Mouse (Mus musculus) liver, postnatal 0 days (tissue): ENCODE results near the gene Oxct2a. TPM values are rescaled to one million over a fixed set of nuclear protein-coding genes. Genes with fewer than 3 reads are reported as not detected.
A peak's percentile ranks its signal among the peaks of the same experiment; 100 is the strongest.
"Not testable (repeated sequence)": the region's sequence is repeated elsewhere in the genome, so short reads cannot be mapped to it uniquely, and the experiment has no call there.

ENCODE experiments used
- ATAC-seq: fragments of 200-750 bp; cut with Nextera tagmentation; 2 replicates; pipeline ENCODE4 v1.8.0; 2017; ENCODE audit warnings: mild to moderate bottlenecking, moderate library complexity
- DNase-seq: peaks from one replicate; pipeline ENCODE4 v3.0.0-alpha.2; 2016
- H3K27ac ChIP-seq: fragments of 300-500 bp; sonication (generic); 2 replicates; pipeline ENCODE4 v1.5.1; 2014; ENCODE audit warnings: antibody characterized with exemption, moderate library complexity, mild to moderate bottlenecking, low read depth
- H3K27me3 ChIP-seq: fragments of 300-500 bp; sonication (generic); 2 replicates; pipeline ENCODE4 v1.6.1; 2014; ENCODE audit warnings: low read length, control low read depth, mixed read lengths; ENCODE audit not compliant: insufficient read depth
- H3K36me3 ChIP-seq: fragments of 300-500 bp; sonication (generic); replicated peaks from 2 replicates; pipeline ENCODE4 v1.6.1; 2014; ENCODE audit warnings: mild to moderate bottlenecking, control low read depth, low read length, moderate library complexity, mixed read lengths; ENCODE audit not compliant: insufficient read depth
- H3K4me1 ChIP-seq: fragments of 300-500 bp; sonication (generic); 2 replicates; pipeline ENCODE4 v1.6.1; 2014; ENCODE audit warnings: antibody characterized with exemption, mild to moderate bottlenecking, control low read depth; ENCODE audit not compliant: insufficient read depth
- H3K4me2 ChIP-seq: fragments of 300-500 bp; sonication (generic); 2 replicates; pipeline ENCODE4 v1.6.1; 2014; ENCODE audit warnings: low read depth, mild to moderate bottlenecking, low read length, moderate library complexity, mixed read lengths
- H3K4me3 ChIP-seq: fragments of 300-500 bp; sonication (generic); 2 replicates; pipeline ENCODE4 v1.5.1; 2014; ENCODE audit warnings: low read depth, low read length
- H3K9ac ChIP-seq: fragments of 300-500 bp; sonication (generic); replicated peaks from 2 replicates; pipeline ENCODE4 v1.6.1; 2014; ENCODE audit warnings: mild to moderate bottlenecking, moderate library complexity
- H3K9me3 ChIP-seq: fragments of 300-500 bp; sonication (generic); 2 replicates; pipeline ENCODE4 v1.6.1; 2016; ENCODE audit warnings: mild to moderate bottlenecking, control low read depth, low read length, mixed read lengths
- CTCF ChIP-seq: sonication (generic); IDR thresholded peaks from 2 replicates; pipeline ENCODE4 v1.5.1; 2016; ENCODE audit warnings: antibody characterized with exemption, low read depth
- EP300 ChIP-seq: IDR thresholded peaks from 2 replicates; pipeline ENCODE4 v1.6.1; 2016; ENCODE audit warnings: antibody characterized with exemption, low read depth, mild to moderate bottlenecking
- WGBS: fragments of 180-500 bp; shearing (Covaris S2); extraction: QIAGEN DNeasy Blood & Tissue Kit; methylation state at CpG from one replicate; pipeline ENCODE4 v1.1.7; 2014; ENCODE audit not compliant: insufficient replicate concordance; 5-methylcytosine and 5-hydroxymethylcytosine counted together
- polyA plus RNA-seq: library from polyadenylated mRNA; unstranded; fragments of >200 nt; fragmentation: Nextera tagmentation; extraction: Ambion mirVana; gene quantifications from 2 replicates; pipeline ENCODE4 v1.2.1, GENCODE M21; 2015

Oxct2a gene
- polyA plus RNA-seq, 1 experiment from 2014 or later: not detected

DNA sequence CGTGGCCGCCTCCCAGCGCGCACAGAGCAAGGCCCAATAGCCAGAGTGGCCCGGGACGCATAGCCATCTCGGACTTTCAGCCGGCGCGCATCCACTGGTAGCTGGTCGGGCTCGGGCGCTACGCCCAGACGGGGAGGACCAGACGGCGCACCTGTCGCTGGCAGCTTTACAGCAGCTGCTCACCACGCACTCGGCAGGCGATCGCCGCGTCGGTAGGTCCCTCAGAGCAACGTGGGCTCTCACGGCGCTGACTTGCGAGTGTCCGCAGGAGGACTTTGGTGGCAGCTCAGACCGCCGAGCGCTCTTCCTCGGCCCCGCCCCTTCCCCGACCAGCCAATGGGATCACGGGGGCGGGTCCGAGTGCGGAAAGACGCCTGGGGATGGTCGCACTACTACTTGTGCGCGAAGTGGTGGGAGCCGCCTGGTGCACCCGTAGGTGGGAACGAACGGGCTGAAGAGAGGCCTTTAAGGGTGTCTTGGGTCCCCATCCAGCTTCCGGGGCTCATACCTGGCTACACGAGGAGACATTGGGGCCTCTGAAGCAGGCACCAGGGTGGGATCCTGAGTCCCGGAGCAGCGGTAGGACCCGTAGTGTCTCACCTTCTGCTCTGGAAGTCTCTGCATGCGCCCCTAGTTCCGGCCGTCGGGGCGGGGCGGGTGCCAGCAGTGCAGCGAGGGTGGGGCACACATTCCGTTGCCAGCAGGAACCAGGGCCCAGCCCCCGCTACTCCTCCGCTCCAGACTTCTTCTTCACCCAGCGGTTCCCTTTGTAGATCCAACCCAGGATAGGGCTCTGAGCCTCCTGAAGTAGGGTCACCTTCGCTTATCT, 19.4 kb upstream of the Oxct2a start, which contains the start of gene Bmp8a:
Gene Bmp8a, minus strand, starts transcription at position 611 of the 829 bp plus-strand sequence.
- Histone ChIP-seq H3K36me3 (0 out of 2 replicates have a peak, but pooled peaks cover 2% of the 10 kb centered on the region), H3K27me3 (peaks cover 40% of the 10 kb centered on the region), H3K4me2 (peak within 1 kb of the TSS; percentile 73), H3K4me1 (peaks cover 16% of the 10 kb centered on the region), H3K27ac (no peak within 1 kb of the TSS), H3K9me3 (no peaks in the 10 kb centered on the region), H3K9ac (peak within 1 kb of the TSS; percentile 16; the same call in 1 of the 2 replicates), H3K4me3 (peak within 1 kb of the TSS; percentile 42)
- under 1% methylated on average over 57 of the region's 65 CpGs for WGBS
- ATAC-seq (peak; percentile 68), DNase-seq (peak; percentile 75)
- no peak for TF ChIP-seq EP300
- no peak for TF ChIP-seq CTCF

- peaks cover 40% of the 10 kb centered on the region for H3K27me3 ChIP-seq
Observed at GRCm38 (mm10) chr4:123342091-123342641, 18.7 kb upstream of the Oxct2a start.

DNA sequence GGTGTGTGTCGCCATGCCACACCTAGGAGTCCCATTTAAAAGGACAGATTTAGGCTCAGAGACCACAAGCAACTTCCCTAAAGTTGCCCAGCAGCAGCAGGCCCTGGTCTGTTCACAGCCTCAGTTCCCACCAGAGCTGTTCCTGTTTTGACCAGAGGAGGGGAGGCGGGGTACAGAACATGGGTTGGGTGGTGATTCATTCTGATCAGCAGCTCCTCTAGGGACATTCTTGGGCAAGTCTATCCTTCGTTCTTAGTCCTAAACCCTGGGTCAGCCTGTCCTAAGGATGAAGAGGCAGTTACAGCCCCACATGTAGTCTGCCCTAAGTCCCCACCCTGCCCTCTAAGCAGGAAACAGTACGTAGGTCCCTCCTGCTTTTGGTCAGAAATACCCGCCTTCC, 16.8 kb upstream of the Oxct2a start:
- Histone ChIP-seq H3K4me1 (peaks cover 16% of the 10 kb centered on the region), H3K4me2 (no peak overlapping the region), H3K27ac (no peak overlapping the region), H3K4me3 (no peak overlapping the region), H3K9ac (no peak overlapping the region), H3K9me3 (no peaks in the 10 kb centered on the region), H3K27me3 (peaks cover 40% of the 10 kb centered on the region), H3K36me3 (no peaks in the 10 kb centered on the region)
- TF ChIP-seq CTCF (0 out of 2 replicates have a peak, but pooled peaks have one; percentile 6), EP300 (no peak)
- WGBS: 55% methylated on average over 5 of the region's 5 CpGs
- DNase-seq: no peak
- no peak for ATAC-seq

More at GRCm38 (mm10) chr4:123342091-123342641, 18.7 kb upstream of the Oxct2a start:
- no peak for TF ChIP-seq EP300
- no peak for TF ChIP-seq CTCF
- ATAC-seq (peak; percentile 20; the same call in 1 of the 2 replicates), DNase-seq (peak; percentile 23)
- peak overlapping the region; percentile 42 for H3K4me3 ChIP-seq
- H3K36me3 ChIP-seq: no peaks in the 10 kb centered on the region
- H3K4me1 ChIP-seq: peaks cover 16% of the 10 kb centered on the region
- no peak overlapping the region for H3K9ac ChIP-seq
- 2% methylated on average over 35 of the region's 43 CpGs for WGBS
- H3K9me3 ChIP-seq: no peaks in the 10 kb centered on the region
- H3K4me2 ChIP-seq: peak overlapping the region; percentile 73
- H3K27ac ChIP-seq: no peak overlapping the region

- TF ChIP-seq CTCF: no peak
- no peak for TF ChIP-seq EP300
Observed at GRCm38 (mm10) chr4:123337693-123338092, 14.3 kb upstream of the Oxct2a start.

GRCm38 (mm10) chr4:123335796-123336585, 12.6 kb upstream of the Oxct2a start:
- no peaks in the 10 kb centered on the region for H3K36me3 ChIP-seq
- peaks cover 10% of the 10 kb centered on the region for H3K27me3 ChIP-seq
- 0 out of 2 replicates have a peak, but pooled peaks have one; percentile 10 for TF ChIP-seq CTCF
- TF ChIP-seq EP300: no peak
- no peak overlapping the region for H3K9ac ChIP-seq
- no peak for ATAC-seq
- H3K4me1 ChIP-seq: no peaks in the 10 kb centered on the region
- no peak for DNase-seq
- no peak overlapping the region for H3K4me2 ChIP-seq
- H3K4me3 ChIP-seq: no peak overlapping the region
- WGBS: 64% methylated on average over 14 of the region's 14 CpGs
- H3K27ac ChIP-seq: no peak overlapping the region
- no peaks in the 10 kb centered on the region for H3K9me3 ChIP-seq

More at GRCm38 (mm10) chr4:123337693-123338092, 14.3 kb upstream of the Oxct2a start:
- Histone ChIP-seq H3K4me3 (no peak overlapping the region), H3K27me3 (peaks cover 26% of the 10 kb centered on the region), H3K9me3 (no peaks in the 10 kb centered on the region), H3K4me2 (no peak overlapping the region), H3K27ac (no peak overlapping the region), H3K9ac (no peak overlapping the region), H3K36me3 (no peaks in the 10 kb centered on the region), H3K4me1 (peaks cover 8% of the 10 kb centered on the region)
- WGBS: 62% methylated on average over 4 of the region's 4 CpGs
- ATAC-seq (no peak), DNase-seq (no peak)

DNA sequence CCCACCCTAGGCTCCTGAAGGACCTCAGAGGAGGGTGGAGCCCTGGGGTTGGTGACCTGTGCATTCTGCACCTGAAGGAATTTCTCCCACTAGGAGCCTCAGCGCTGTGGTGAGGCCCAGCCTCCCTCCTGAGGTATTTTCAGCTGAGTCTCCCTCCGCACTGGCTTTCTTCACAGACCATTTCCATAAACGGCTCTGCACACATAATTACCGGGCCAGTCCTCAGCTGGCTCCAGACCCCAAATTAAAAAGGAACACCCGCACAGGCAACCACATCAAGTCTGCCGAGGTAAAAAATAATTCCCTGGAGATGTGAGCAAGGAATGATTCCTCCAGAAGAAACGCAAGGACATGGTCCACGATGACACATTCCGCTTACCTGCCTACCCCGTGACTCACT, 11.8 kb upstream of the Oxct2a start:
- WGBS: 80% methylated on average over 10 of the region's 10 CpGs
- H3K27me3 ChIP-seq: not testable (repeated sequence)

More for the DNA sequence above, 11.8 kb upstream of the Oxct2a start:
- not testable (repeated sequence) for H3K4me2 ChIP-seq, H3K4me1 ChIP-seq, H3K9me3 ChIP-seq, DNase-seq, H3K36me3 ChIP-seq, H3K27ac ChIP-seq, H3K4me3 ChIP-seq, H3K9ac ChIP-seq, ATAC-seq
